Mouse (Mus musculus) hindlimb bud, embryonic 11.5 days (tissue): Measurements from ENCODE around the gene Rnf157.

Experiments
- DNase-seq: peaks from one replicate; pipeline ENCODE4 v3.0.0-alpha.2; 2012; ENCODE audit warnings: low read depth, low spot score; ENCODE audit errors: extremely low spot score

Rnf157 gene

DNA sequence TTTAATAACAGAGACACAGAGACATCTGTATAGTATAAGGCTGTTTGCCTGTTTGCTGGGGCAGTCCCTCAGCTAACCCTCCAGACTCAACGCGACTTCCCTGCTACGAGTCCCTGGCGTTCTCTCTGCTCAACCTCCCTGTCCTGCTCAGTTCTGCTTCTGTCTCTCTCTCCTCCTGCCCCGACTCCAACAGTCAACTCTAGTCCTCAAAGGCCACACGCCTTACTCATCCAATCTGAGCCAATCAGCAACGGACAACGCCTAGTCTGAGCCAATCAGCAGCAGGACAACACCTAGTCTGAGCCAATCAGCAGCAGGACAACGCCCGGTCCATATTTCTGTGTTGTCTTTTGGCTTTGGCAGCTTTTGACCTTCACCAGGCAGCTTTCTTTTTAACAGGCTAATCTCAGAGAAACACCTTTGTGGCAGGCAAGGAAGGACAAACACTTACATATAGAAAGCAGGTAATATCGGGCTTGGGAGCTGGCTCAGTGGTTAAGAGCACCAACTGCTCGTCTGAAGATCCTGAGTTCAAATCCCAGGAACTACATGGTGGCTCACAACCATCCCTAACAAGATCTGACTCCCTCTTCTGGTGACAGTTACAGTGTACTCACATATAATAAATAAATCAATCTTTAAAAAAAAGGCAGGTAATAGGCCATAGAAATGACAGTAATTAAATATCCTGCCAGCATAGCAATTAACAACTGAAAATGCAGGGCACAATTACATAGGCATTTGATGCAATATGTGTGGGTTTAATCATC is 104.9 kb downstream of the Rnf157 start:
- no peak for DNase-seq

- DNase-seq = no peak
Observed at GRCm38 (mm10) chr11:116307019-116307725, 105.7 kb downstream of the Rnf157 start, which contains the start of gene Exoc7. Gene Exoc7, minus strand, starts transcription at chr11:116307233.

GRCm38 (mm10) chr11:116306126-116306982 is 106.5 kb downstream of the Rnf157 start:
- DNase-seq = peak; percentile 58

DNA sequence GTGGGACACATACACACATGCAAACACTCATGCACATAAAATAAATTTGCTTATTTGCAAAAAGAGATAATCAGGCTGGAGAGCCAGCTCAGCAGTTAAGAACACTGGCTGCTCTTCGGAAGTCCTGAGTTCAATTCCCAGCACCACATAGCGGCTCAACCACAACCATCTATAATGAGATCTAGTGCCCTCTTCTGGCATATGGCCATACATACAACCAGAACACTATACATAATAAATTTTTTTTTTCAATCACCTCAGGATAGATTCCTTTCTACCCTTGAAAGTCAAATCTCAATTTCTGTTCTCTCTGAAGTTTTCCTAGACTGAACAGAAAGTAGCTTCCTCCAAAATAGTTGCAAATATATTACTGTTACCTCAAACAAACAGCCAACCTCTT is 107.4 kb downstream of the Rnf157 start:
- no peak for DNase-seq

DNA sequence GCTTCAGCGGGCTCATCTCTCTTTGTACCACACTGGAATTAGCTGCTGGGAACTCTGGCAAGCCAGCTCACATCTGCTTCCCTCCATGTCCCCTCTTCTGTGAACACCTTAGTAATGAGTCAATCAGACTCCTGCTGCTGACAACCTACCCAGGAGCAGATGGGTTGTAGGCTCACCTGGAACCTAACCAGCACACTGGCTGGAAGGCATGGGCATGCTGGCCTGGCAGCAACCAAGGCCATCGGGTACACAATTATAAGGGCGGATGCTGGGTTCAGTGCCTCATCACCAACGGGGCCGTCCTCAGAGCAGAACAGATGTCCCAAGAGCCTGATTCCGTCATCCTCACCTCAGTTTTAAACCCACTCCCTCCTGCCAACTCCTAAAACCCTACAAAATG is 114.2 kb downstream of the Rnf157 start:
- no peak for DNase-seq

GRCm38 (mm10) chr11:116298221-116298620 is 114.6 kb downstream of the Rnf157 start:
- no peak for DNase-seq

- no peak for DNase-seq
Observed at GRCm38 (mm10) chr11:116297017-116297416, 115.8 kb downstream of the Rnf157 start.

- DNase-seq = no peak
Observed at GRCm38 (mm10) chr11:116296191-116296734, 116.6 kb downstream of the Rnf157 start.

- DNase-seq = no peak
Observed at GRCm38 (mm10) chr11:116294319-116294718, 118.5 kb downstream of the Rnf157 start.

- DNase-seq = no peak
Observed at GRCm38 (mm10) chr11:116293538-116294137, 119.2 kb downstream of the Rnf157 start.

DNA sequence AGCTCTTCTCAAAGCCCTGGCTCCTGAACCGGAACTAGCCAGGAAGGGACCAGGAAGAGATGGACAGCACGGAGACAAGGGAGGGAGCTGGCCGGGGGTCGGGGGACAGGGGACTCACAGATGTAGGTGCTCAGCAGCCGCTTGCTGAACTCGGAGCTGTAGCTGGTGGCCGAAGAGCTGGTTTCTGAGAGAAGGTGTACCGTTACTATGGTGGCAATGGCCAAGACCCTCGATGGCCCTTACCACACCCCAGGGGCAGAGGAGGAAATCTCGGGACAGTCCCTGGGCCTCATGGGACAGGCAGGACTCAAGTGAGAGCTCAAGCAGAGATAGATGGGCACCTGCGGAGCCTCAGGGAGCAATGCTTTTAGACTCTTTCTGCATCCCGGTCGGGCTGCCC is 120.4 kb downstream of the Rnf157 start:
- DNase-seq = no peak

- DNase-seq = no peak
Observed at GRCm38 (mm10) chr11:116290556-116290955, 122.3 kb downstream of the Rnf157 start.

DNA sequence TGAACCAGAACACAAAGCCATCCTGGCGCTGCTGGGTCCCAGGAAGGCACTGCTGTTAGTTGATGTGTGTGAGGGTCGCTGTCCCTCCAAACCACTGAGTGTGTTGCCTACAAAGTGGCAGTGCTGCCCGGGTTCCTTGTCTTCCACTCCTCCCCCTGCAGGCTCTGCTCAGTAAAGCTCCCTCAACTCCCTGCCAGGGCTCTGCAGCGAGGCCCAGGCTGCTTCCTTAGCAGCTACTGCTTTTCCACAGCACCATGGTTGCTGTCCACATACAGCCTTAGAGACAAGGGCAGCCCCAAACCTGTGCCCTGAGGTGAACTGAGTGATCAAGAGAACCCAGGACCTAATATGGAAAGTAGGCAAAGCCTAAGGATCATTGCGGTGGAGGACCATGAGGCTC is 125.5 kb downstream of the Rnf157 start:
- DNase-seq = no peak
